Mouse (Mus musculus) CD4-positive, CD25-positive, alpha-beta regulatory T cell, adult 9 weeks (primary cell): Measurements from ENCODE around the gene Wdpcp. TPM values are rescaled to one million over a fixed set of nuclear protein-coding genes. Genes with fewer than 3 reads are reported as not detected.

Source experiments
- polyA plus RNA-seq: library from polyadenylated mRNA; unstranded; fragments of 100-300 nt; shearing (Covaris generic); gene quantifications from one replicate; pipeline ENCODE4 v1.2.1, GENCODE M21; 2017

The Wdpcp gene
- 2.0 TPM for polyA plus RNA-seq

DNA sequence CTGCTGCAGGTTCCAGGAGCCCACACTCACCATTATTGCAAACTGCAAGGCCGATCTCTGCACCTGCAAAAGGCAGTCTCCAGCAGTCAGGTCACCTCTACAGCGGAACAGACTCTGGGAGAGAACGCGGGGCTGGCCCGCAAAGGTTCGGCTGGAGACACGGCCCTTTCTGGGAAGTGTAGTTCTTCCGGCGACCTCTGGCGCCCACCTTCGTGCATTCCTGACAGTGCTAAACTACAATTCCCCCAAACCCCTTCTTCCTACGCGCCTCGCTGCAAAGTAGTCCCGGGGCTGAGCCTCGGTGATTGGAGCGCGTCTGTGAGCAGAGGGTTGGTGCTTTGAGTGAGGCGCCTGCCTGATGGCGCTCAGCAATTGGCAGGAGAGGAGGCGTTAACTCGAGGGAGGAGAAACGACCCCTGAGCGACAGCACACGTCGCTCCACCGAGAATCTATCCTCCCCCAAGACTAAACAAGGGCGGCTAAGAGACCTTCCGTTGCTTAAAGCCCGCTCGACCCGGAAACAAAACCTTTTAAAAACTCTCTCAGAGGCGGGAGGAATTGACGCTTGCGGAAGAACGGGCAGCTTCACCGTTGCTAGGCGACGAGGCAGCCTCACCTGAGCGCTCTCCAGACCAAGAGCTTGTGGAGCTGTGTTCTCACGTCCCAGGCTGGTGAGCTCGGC is at the start of gene Wdpcp, which contains the start of gene Mdh1:
TSS of gene Wdpcp (plus strand) at position 536 of the 682 bp plus-strand sequence.
TSS of gene Mdh1 (minus strand) at position 668 of the 682 bp plus-strand sequence.

Other genes starting within 250 kb of the Wdpcp start
- 53.3 TPM for gene Ugp2, start 201.0 kb upstream of the Wdpcp start, polyA plus RNA-seq
- 387 TPM for gene Mdh1, start 132 bp downstream of the Wdpcp start, polyA plus RNA-seq